Mouse (Mus musculus) limb, embryonic 14.5 days (tissue): Measurements from ENCODE around the gene Pde10a. TPM values are rescaled to one million over a fixed set of nuclear protein-coding genes. Genes with fewer than 3 reads are reported as not detected.

Experiments
- ATAC-seq: fragments of 200-750 bp; cut with Nextera tagmentation; 2 replicates; pipeline ENCODE4 v1.8.0; 2017; ENCODE audit warnings: low read depth, moderate number of reproducible peaks, moderate TSS enrichment; ENCODE audit not compliant: low FRiP score
- DNase-seq: peaks from one replicate; pipeline ENCODE4 v3.0.0-alpha.2; 2015; ENCODE audit warnings: low spot score
- H3K27ac ChIP-seq: fragments of 300-500 bp; sonication (generic); replicated peaks from 2 replicates; pipeline ENCODE4 v1.5.1; 2014; ENCODE audit warnings: low read depth, mild to moderate bottlenecking, low read length, moderate library complexity, mixed read lengths
- H3K27me3 ChIP-seq: fragments of 300-500 bp; sonication (generic); 2 replicates; pipeline ENCODE4 v1.6.1; 2014; ENCODE audit warnings: low read length, mixed read lengths; ENCODE audit not compliant: control insufficient read depth, insufficient read depth
- H3K36me3 ChIP-seq: fragments of 300-500 bp; sonication (generic); 2 replicates; pipeline ENCODE4 v1.6.1; 2014; ENCODE audit warnings: mild to moderate bottlenecking, low read length, moderate library complexity, mixed read lengths; ENCODE audit not compliant: control insufficient read depth, insufficient read depth
- H3K4me1 ChIP-seq: fragments of 300-500 bp; sonication (generic); 2 replicates; pipeline ENCODE4 v1.6.1; 2014; ENCODE audit warnings: antibody characterized with exemption, low read length, mixed read lengths; ENCODE audit not compliant: control insufficient read depth, insufficient read depth
- H3K4me2 ChIP-seq: fragments of 300-500 bp; sonication (generic); replicated peaks from 2 replicates; pipeline ENCODE4 v1.6.1; 2014; ENCODE audit warnings: low read depth, mild to moderate bottlenecking, low read length, moderate library complexity; ENCODE audit not compliant: severe bottlenecking
- H3K4me3 ChIP-seq: fragments of 300-500 bp; sonication (generic); replicated peaks from 2 replicates; pipeline ENCODE4 v1.5.1; 2014; ENCODE audit warnings: low read length
- H3K9ac ChIP-seq: fragments of 300-500 bp; sonication (generic); 2 replicates; pipeline ENCODE4 v1.6.1; 2014; ENCODE audit warnings: mild to moderate bottlenecking, low read depth, low read length, moderate library complexity; ENCODE audit not compliant: severe bottlenecking
- H3K9me3 ChIP-seq: fragments of 300-500 bp; sonication (generic); 2 replicates; pipeline ENCODE4 v1.6.1; 2016; ENCODE audit warnings: low read length; ENCODE audit not compliant: control insufficient read depth
- POLR2A ChIP-seq: fragments of 200-500 bp; IDR thresholded peaks from 2 replicates; pipeline ENCODE4 v1.8.0; 2012; ENCODE audit warnings: inconsistent platforms, mild to moderate bottlenecking, moderate library complexity, borderline replicate concordance; ENCODE audit not compliant: insufficient read depth, insufficient read length; ENCODE audit errors: extremely low read depth
- WGBS: fragments of 180-500 bp; shearing (Covaris S2); extraction: QIAGEN DNeasy Blood & Tissue Kit; methylation state at CpG from one replicate; pipeline ENCODE4 v1.1.7; 2014; 5-methylcytosine and 5-hydroxymethylcytosine counted together
- polyA plus RNA-seq, 2 experiments: library from polyadenylated mRNA; depleted of rRNA in 1 of 2; stranded (reverse) in 1 of 2; unstranded in 1 of 2; fragments of >200 nt; fragmentation: Nextera tagmentation in 1 of 2; extraction: Ambion mirVana in 1 of 2; gene quantifications; 2 replicates each; pipeline versions ENCODE4 v1.2.1 to v1.2.3; 2012 to 2014

Pde10a gene
- polyA plus RNA-seq, 2 experiments, result 3.8 to 5.0 TPM

DNA sequence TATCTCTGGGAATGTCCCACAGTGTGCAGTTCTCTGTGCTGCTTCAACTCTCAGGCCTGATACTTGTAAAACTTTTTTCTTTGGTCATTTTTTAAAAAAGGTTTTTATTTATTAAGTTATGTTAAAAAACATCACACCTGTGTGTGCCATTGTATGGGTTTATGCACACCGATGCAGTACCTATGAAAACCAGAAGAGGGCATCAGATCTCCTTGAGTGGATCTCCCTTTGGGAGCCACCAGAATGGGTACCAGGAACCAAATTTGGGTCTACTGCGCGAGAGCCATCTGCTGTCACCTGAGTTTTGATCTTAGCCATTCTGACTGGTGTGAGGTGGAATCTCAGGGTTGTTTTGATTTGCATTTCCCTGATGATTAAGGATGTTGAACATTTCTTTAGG is 12.9 kb downstream of the Pde10a start:
- Histone ChIP-seq H3K4me1 (peaks cover 7% of the 10 kb centered on the region; the same call in 1 of the 2 replicates), H3K4me3 (no peak overlapping the region), H3K4me2 (no peak overlapping the region), H3K9ac (no peak overlapping the region), H3K27ac (no peak overlapping the region), H3K36me3 (no peaks in the 10 kb centered on the region), H3K27me3 (no peaks in the 10 kb centered on the region), H3K9me3 (no peaks in the 10 kb centered on the region)
- DNase-seq, result no peak
- no peak for ATAC-seq
- TF ChIP-seq POLR2A, result no peak
- 74% methylated on average over 3 of the region's 3 CpGs for WGBS

DNA sequence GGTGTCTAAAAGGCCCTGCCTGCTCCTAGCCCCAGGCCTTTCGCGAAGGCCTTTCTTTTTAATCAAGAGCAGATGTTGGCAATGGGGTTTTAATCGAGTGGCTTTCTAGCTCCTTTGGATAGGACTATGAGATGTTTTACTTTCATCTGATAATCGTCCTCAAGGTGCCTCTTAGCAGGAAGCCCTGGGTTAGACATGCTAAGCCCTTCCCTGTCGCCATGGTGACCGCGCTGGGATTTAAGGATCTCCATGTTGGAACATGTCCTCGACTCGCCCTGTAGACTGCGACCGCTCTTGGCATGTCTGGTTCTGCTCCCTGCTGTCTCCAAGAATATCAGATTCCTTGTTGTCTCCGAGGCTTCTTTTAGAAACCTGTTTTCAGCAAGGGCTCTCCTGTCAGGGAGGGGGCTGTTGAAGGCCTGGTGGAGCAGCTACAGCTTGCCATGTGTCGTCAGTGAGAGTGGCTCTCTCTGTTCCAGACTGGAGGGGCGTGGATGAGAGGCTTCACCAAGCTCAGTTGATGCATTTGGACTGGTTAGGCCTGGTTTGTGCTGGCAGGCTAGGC is 16.9 kb downstream of the Pde10a start:
- WGBS, result 27% methylated on average over 14 of the region's 14 CpGs
- ATAC-seq (peak; percentile 34; the same call in 1 of the 2 replicates), DNase-seq (peak; percentile 25)
- no peak overlapping the region for H3K9ac ChIP-seq
- peaks cover 7% of the 10 kb centered on the region; the same call in 1 of the 2 replicates for H3K4me1 ChIP-seq
- no peak overlapping the region for H3K4me3 ChIP-seq
- no peaks in the 10 kb centered on the region for H3K9me3 ChIP-seq
- no peaks in the 10 kb centered on the region for H3K27me3 ChIP-seq
- no peak overlapping the region for H3K4me2 ChIP-seq
- H3K27ac ChIP-seq, result no peak overlapping the region
- no peaks in the 10 kb centered on the region for H3K36me3 ChIP-seq
- TF ChIP-seq POLR2A, result no peak

DNA sequence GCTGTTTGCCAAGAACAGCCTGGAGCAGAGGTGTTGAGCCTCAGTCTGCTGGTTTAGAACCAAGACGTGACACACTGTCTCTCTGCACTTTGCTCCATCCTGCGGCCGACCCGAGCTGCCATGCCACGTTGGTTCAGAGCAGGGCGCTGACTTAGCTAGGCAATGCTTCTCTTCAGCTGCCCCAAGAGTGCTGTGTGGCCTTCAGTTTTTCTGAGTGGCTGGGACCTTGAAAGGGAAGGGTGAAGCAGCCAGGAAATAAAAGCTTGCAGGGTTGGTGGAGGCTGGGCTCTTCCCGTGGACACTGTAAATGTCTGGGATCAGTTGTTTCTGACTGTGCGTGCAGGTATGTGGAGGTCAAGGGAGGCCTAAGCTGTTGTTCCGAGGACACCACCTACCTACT is 21.2 kb downstream of the Pde10a start:
- WGBS, result 80% methylated on average over 9 of the region's 9 CpGs
- ATAC-seq (no peak), DNase-seq (no peak)
- Histone ChIP-seq H3K36me3 (no peaks in the 10 kb centered on the region), H3K4me3 (no peak overlapping the region), H3K27me3 (no peaks in the 10 kb centered on the region), H3K9ac (no peak overlapping the region), H3K27ac (no peak overlapping the region), H3K9me3 (no peaks in the 10 kb centered on the region), H3K4me2 (no peak overlapping the region), H3K4me1 (peaks cover 7% of the 10 kb centered on the region; the same call in 1 of the 2 replicates)
- no peak for TF ChIP-seq POLR2A

DNA sequence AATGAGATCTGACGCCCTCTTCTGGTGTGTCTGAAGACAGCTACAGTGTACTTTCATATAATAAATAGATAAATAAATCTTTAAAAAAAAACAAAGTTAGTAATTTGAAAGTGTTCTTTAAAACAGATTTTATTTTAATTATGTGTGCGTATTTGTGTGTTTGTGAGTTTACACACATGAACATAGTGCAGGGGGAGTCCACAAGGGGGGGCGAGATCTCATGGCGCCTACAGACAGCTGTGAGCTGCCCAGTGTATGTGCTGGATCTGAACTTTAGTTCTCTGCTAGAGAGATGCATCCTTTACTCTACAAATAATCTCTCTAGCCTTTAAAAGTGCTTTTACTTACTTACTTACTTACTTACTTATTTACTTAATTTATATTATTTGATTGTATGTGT is 23.6 kb downstream of the Pde10a start:
- H3K9me3 ChIP-seq, result no peaks in the 10 kb centered on the region
- H3K9ac ChIP-seq, result no peak overlapping the region
- no peak for TF ChIP-seq POLR2A
- no peak overlapping the region for H3K4me2 ChIP-seq
- H3K4me3 ChIP-seq, result no peak overlapping the region
- no peak overlapping the region for H3K27ac ChIP-seq
- no peaks in the 10 kb centered on the region for H3K27me3 ChIP-seq
- H3K36me3 ChIP-seq, result no peaks in the 10 kb centered on the region
- DNase-seq (no peak), ATAC-seq (no peak)
- H3K4me1 ChIP-seq, result no peaks in the 10 kb centered on the region
- 86% methylated on average over 4 of the region's 4 CpGs for WGBS

- no peaks in the 10 kb centered on the region for H3K27me3 ChIP-seq
- no peak overlapping the region for H3K27ac ChIP-seq
- 65% methylated on average over 3 of the region's 3 CpGs for WGBS
- no peak overlapping the region for H3K4me3 ChIP-seq
- TF ChIP-seq POLR2A, result no peak
- H3K9ac ChIP-seq, result no peak overlapping the region
- ATAC-seq (no peak), DNase-seq (no peak)
- H3K9me3 ChIP-seq, result no peaks in the 10 kb centered on the region
- H3K4me2 ChIP-seq, result no peak overlapping the region
- H3K4me1 ChIP-seq, result no peaks in the 10 kb centered on the region
- no peaks in the 10 kb centered on the region for H3K36me3 ChIP-seq
Measured at GRCm38 (mm10) chr17:8551641-8552040, 26.5 kb downstream of the Pde10a start.
